Mouse (Mus musculus) liver, embryonic 14.5 days (tissue): ENCODE data around the gene Defb21.

ENCODE experiments used
- CTCF ChIP-seq: IDR thresholded peaks from 2 replicates; pipeline ENCODE4 v1.5.1; 2016; ENCODE audit warnings: antibody characterized with exemption, low read depth, control low read depth
- EP300 ChIP-seq: IDR thresholded peaks from 2 replicates; pipeline ENCODE4 v1.6.1; 2016; ENCODE audit warnings: antibody characterized with exemption, low read depth

DNA sequence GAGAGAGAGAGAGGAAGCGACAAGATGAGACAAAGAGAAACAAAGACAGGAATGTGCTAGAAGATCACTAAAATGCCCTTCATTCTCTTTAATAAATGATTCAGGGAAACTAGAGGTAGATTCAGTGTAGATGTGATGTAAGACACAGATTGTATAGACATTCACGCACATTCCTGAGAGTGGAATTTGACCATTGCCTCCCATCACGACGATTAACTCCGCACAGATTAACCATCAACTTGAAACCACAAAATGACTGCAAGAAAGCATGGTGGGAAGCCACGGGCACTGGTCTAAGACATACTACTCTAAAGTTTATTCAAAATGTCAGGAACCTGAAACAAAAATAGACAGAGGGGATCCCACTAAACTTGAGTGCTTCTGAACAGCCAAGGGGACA, 2.2 kb upstream of the Defb21 start:
- TF ChIP-seq CTCF, result no peak
- TF ChIP-seq EP300, result no peak
